Mouse (Mus musculus) heart, embryonic 11.5 days (tissue): ENCODE data around the gene Ddx54. TPM values are rescaled to one million over a fixed set of nuclear protein-coding genes. Genes with fewer than 3 reads are reported as not detected.

ENCODE experiments used
- ATAC-seq: fragments of 200-750 bp; cut with Nextera tagmentation; replicated peaks from 2 replicates; pipeline ENCODE4 v1.8.0; 2017; ENCODE audit warnings: moderate library complexity; ENCODE audit not compliant: insufficient number of reproducible peaks, low FRiP score, low TSS enrichment
- H3K27ac ChIP-seq: fragments of 300-500 bp; sonication (generic); 2 replicates; pipeline ENCODE4 v1.5.1; 2014; ENCODE audit warnings: mild to moderate bottlenecking, low read depth, low read length
- H3K27me3 ChIP-seq: fragments of 300-500 bp; sonication (generic); 2 replicates; pipeline ENCODE4 v1.6.1; 2014; ENCODE audit warnings: mild to moderate bottlenecking, low read length, mixed read lengths; ENCODE audit not compliant: control insufficient read depth, insufficient read depth
- H3K36me3 ChIP-seq: fragments of 300-500 bp; sonication (generic); 2 replicates; pipeline ENCODE4 v1.6.1; 2014; ENCODE audit warnings: mild to moderate bottlenecking, low read length, moderate library complexity, mixed read lengths; ENCODE audit not compliant: control insufficient read depth, insufficient read depth
- H3K4me1 ChIP-seq: fragments of 300-500 bp; sonication (generic); 2 replicates; pipeline ENCODE4 v1.6.1; 2014; ENCODE audit warnings: low read length; ENCODE audit not compliant: control insufficient read depth, insufficient read depth
- H3K4me2 ChIP-seq: fragments of 300-500 bp; sonication (generic); 2 replicates; pipeline ENCODE4 v1.6.1; 2014; ENCODE audit warnings: mild to moderate bottlenecking, moderate library complexity
- H3K4me3 ChIP-seq: fragments of 300-500 bp; sonication (generic); 2 replicates; pipeline ENCODE4 v1.5.1; 2014; ENCODE audit warnings: low read depth, low read length
- H3K9ac ChIP-seq: fragments of 300-500 bp; sonication (generic); 2 replicates; pipeline ENCODE4 v1.6.1; 2014; ENCODE audit warnings: mild to moderate bottlenecking, low read depth, low read length, moderate library complexity
- H3K9me3 ChIP-seq: fragments of 300-500 bp; sonication (generic); replicated peaks from 2 replicates; pipeline ENCODE4 v1.6.1; 2016; ENCODE audit warnings: low read length; ENCODE audit not compliant: control insufficient read depth
- WGBS: fragments of 180-500 bp; shearing (Covaris S2); extraction: QIAGEN DNeasy Blood & Tissue Kit; methylation state at CpG from one replicate; pipeline ENCODE4 v1.1.7; 2014; ENCODE audit not compliant: insufficient replicate concordance; 5-methylcytosine and 5-hydroxymethylcytosine counted together
- polyA plus RNA-seq: library from polyadenylated mRNA; unstranded; fragments of >200 nt; fragmentation: Nextera tagmentation; extraction: Ambion mirVana; gene quantifications from 2 replicates; pipeline ENCODE4 v1.2.1, GENCODE M21; 2014

Gene Ddx54
- polyA plus RNA-seq, 1 experiment from 2014 or later = 22.2 TPM

DNA sequence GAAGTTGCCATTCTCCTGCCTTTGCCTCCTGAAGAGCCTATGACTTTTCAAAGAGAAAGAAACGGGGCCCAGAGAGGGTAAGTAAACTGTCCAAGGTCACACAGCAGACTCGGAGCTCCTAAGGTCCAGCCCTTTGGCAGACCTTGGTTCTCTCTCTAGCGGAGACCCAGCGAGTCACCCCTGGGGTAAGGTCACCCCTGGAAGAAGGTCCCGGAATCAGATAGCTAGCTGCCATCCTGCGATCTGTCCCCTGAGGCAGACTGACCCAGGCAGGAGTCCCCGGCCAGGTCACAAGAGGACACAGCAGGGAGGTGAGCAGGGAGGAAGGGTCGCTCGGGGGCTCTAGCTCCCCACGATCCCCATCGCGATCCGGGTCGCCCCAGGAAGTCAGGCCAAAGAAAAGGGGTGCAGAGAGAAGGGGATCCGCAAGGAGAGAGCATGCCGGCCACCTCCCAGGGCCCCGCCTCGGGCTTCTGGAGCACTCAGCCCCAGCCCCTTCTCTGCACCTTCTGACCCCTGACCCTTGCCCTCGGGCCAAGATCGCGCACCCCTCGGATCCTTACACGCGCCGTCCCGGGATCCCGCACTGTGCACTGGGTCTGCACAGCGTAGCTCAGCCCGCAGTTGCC lies 24.5 kb upstream of the Ddx54 start:
- H3K4me1 ChIP-seq = peaks cover 20% of the 10 kb centered on the region
- peak overlapping the region; percentile 71 for H3K27ac ChIP-seq
- peak overlapping the region; percentile 83 for H3K9ac ChIP-seq
- no peaks in the 10 kb centered on the region for H3K9me3 ChIP-seq
- ATAC-seq = no peak; the same call in none of the 2 replicates
- peak overlapping the region; percentile 97 for H3K4me2 ChIP-seq
- H3K36me3 ChIP-seq = 0 out of 2 replicates have a peak, but pooled peaks cover 2% of the 10 kb centered on the region
- no peaks in the 10 kb centered on the region for H3K27me3 ChIP-seq
- H3K4me3 ChIP-seq = peak overlapping the region; percentile 87
- 1% methylated on average over 29 of the region's 29 CpGs for WGBS

- Histone ChIP-seq H3K27ac (peak within 1 kb of the TSS; percentile 71), H3K9ac (peak within 1 kb of the TSS; percentile 83), H3K9me3 (no peaks in the 10 kb centered on the region), H3K4me2 (peak within 1 kb of the TSS; percentile 97), H3K36me3 (no peaks in the 10 kb centered on the region), H3K4me1 (peaks cover 20% of the 10 kb centered on the region), H3K4me3 (peak within 1 kb of the TSS; percentile 87), H3K27me3 (no peaks in the 10 kb centered on the region)
- under 1% methylated on average over 35 of the region's 35 CpGs for whole genome bisulfite sequencing
- peak; percentile 97 for ATAC-seq
These were observed 23.9 kb upstream of the Ddx54 start, which contains the start of the genes Tpcn1 and Iqcd for GRCm38 (mm10) chr5:120588569-120589094. Gene Tpcn1 (minus strand): TSS chr5:120588673. Gene Iqcd (plus strand): TSS chr5:120589016.

DNA sequence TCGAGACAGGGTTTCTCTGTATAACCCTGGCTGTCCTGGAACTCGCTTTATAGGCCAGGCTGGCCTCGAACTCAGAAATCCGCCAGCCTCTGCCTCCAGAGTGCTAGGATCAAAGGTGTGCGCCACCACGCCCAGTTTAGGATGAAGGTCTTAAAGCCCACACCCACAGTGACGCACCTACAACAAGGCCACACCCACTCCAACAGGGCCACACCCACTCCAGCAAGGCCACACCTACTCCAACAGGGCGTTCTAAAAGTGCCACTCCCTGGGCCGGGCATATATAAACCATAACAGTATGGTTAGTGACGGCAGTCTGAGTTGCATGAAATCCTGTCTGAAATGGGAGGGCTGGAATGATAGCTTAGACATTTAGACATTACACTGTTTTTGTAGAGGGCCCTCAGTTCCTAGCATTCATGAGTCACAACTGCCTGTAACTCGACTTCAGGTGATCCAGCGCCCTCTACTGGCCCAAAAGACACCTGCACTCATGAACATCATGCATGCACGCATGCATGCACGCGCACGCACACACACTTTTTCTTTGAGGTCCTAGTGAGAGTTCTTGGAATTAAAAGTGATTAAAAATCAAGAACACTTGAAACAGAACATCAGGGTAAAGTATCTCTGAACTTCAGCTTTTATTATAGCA lies 22.1 kb upstream of the Ddx54 start:
- peaks cover 18% of the 10 kb centered on the region for H3K4me1 ChIP-seq
- no peak overlapping the region for H3K27ac ChIP-seq
- no peaks in the 10 kb centered on the region for H3K27me3 ChIP-seq
- no peak for ATAC-seq
- no peak overlapping the region for H3K9ac ChIP-seq
- 66% methylated on average over 16 of the region's 16 CpGs for WGBS
- H3K4me3 ChIP-seq = no peak overlapping the region
- H3K36me3 ChIP-seq = no peaks in the 10 kb centered on the region
- no peaks in the 10 kb centered on the region for H3K9me3 ChIP-seq
- no peak overlapping the region for H3K4me2 ChIP-seq

DNA sequence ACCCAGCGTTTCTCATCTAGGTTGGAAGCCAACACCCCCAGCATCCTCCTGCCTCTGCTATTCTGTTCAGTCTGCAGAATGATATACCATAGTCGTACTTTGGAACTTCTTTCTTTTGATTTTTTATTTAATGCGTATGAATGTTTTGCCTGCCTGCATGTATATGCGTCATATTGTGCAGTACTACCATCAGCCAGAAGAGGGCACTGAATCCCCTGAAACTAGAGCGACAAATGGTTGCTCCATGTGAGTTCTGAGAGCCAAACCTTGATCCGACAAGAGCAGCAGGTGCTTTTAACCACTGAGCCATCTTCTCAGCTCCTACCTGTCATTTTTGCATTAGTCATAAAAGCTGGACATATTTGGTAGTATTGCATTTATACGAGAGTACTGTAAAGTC lies 20.4 kb upstream of the Ddx54 start:
- Histone ChIP-seq H3K9me3 (no peaks in the 10 kb centered on the region), H3K4me1 (peaks cover 8% of the 10 kb centered on the region; the same call in 1 of the 2 replicates), H3K36me3 (no peaks in the 10 kb centered on the region), H3K27ac (no peak overlapping the region), H3K4me3 (no peak overlapping the region), H3K4me2 (no peak overlapping the region), H3K9ac (no peak overlapping the region), H3K27me3 (peaks cover 3% of the 10 kb centered on the region; the same call in 1 of the 2 replicates)
- no peak for ATAC-seq
- WGBS = 58% methylated on average over 7 of the region's 7 CpGs

GRCm38 (mm10) chr5:120594485-120594884 lies 18.1 kb upstream of the Ddx54 start:
- Histone ChIP-seq H3K4me2 (no peak overlapping the region), H3K27me3 (peaks cover 12% of the 10 kb centered on the region), H3K9me3 (no peaks in the 10 kb centered on the region), H3K27ac (no peak overlapping the region), H3K9ac (no peak overlapping the region), H3K4me3 (no peak overlapping the region), H3K36me3 (no peaks in the 10 kb centered on the region), H3K4me1 (no peaks in the 10 kb centered on the region)
- ATAC-seq = no peak
- 76% methylated on average over 6 of the region's 6 CpGs for WGBS

DNA sequence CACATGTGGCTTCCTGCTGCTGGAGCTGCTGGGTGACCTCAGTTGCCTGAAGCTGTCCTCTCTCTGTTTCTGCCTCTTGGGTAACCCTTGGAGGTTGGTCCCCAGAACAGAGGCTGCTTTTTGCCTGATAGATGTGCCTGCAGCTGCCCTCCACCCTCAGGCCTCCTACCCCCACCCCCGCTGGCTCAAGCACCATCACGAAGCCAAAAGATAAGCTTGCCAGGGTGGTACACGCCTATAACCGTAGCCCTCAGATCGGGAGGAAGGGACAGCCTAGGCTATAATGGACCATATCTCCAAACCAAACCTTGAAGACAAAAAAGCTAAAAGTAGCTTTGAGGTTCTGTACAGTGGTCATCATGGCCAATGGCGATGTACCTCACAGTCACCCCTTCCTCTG lies 12.9 kb upstream of the Ddx54 start:
- H3K9me3 ChIP-seq = no peaks in the 10 kb centered on the region
- H3K4me3 ChIP-seq = no peak overlapping the region
- H3K36me3 ChIP-seq = no peaks in the 10 kb centered on the region
- H3K4me2 ChIP-seq = no peak overlapping the region
- no peak overlapping the region for H3K9ac ChIP-seq
- WGBS = 66% methylated on average over 6 of the region's 6 CpGs
- H3K4me1 ChIP-seq = peaks cover 14% of the 10 kb centered on the region; the same call in 1 of the 2 replicates
- peaks cover 17% of the 10 kb centered on the region for H3K27me3 ChIP-seq
- H3K27ac ChIP-seq = no peak overlapping the region
- no peak for ATAC-seq

DNA sequence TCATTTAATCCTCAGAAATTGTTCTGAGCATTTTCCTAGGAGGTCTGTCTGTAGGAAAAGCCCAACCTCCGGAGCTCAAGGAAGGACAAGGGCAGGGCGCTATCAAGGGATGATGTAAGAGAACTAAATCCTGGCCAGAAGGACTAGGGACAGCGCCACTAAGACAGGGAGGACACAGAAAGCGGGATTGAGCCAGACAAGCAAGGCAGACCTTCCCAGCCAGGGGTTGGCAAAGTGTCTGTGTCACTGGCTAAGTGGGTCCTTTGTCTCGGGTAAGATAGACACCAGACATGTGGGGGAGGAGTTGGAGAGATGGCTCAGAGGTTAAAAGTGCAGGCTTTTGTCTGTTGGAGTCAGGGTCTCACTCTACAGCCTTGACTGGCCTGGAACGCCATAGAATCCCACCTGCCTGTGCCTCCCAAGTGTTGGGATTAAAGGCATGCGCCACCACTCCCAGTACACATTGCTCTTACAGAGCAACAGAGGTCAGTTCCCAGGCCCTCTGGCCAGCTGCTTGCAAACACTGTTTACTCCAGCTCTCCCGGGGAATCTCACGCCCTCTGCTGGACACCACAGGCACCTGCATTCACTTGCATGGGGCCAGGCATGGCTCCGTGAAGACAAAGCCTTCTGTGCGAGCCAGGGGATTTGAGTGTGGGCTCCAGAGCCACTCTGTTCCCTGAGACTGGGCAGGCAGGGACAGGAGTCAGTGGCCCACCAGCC lies 11.4 kb upstream of the Ddx54 start:
- Histone ChIP-seq H3K9me3 (no peaks in the 10 kb centered on the region), H3K36me3 (no peaks in the 10 kb centered on the region), H3K4me1 (peaks cover 17% of the 10 kb centered on the region; the same call in 1 of the 2 replicates), H3K27ac (no peak overlapping the region), H3K4me2 (no peak overlapping the region), H3K4me3 (no peak overlapping the region), H3K9ac (no peak overlapping the region), H3K27me3 (peaks cover 17% of the 10 kb centered on the region)
- ATAC-seq = no peak
- 41% methylated on average over 11 of the region's 11 CpGs for WGBS

DNA sequence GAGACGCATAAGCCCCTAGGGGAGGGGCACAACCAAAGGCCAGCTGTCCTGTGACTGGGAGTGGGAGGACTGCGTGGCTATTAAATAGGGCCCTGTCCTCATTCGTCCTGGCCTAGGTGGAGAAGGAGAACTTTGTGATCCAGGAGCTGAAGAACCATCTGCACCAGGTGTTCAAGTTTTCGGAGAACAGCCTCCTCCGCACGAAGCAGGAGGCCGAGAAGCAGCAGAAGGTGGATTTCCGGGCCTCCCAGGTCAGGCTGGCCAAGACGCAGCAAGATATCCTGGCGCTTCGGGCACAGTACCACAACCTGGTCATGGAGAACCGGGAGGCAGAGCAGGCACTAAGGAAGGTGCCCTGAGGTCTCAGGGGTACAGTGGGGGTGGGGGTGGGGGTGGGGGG lies 10.3 kb upstream of the Ddx54 start:
- ATAC-seq = no peak
- Histone ChIP-seq H3K27me3 (peaks cover 14% of the 10 kb centered on the region), H3K4me1 (peaks cover 17% of the 10 kb centered on the region; the same call in 1 of the 2 replicates), H3K4me2 (no peak overlapping the region), H3K27ac (no peak overlapping the region), H3K4me3 (no peak overlapping the region), H3K9ac (no peak overlapping the region), H3K36me3 (no peaks in the 10 kb centered on the region), H3K9me3 (no peaks in the 10 kb centered on the region)
- 91% methylated on average over 12 of the region's 12 CpGs for WGBS
